Mouse (Mus musculus): Measurements from ENCODE around the gene Plppr1.

Plppr1 gene

DNA sequence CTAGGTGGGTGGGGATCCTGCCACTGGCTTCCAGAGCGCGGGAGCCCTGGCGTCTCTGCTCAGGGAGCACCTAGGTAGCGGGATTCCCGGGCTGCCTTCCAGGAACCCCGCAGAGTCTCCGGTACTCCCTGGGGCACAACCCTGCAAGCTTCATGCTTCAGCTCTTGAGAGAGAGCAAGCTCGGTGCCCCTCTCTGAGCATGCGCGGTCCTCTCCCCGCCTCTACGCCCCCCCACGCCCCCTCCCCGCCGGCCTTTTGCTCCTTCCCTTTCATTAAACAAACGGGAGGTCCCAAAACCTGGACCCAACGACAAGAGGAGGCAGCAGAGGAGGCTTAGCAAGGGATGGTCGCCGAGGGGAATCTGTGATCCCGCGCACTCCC, at the start of gene Plppr1:
Gene Plppr1 (plus strand): TSS at position 253 of the 381 bp plus-strand sequence.
- no peak for DNase-seq (ENCODE audit: low read depth in 2 of 2, low spot score in 2 of 2)

DNA sequence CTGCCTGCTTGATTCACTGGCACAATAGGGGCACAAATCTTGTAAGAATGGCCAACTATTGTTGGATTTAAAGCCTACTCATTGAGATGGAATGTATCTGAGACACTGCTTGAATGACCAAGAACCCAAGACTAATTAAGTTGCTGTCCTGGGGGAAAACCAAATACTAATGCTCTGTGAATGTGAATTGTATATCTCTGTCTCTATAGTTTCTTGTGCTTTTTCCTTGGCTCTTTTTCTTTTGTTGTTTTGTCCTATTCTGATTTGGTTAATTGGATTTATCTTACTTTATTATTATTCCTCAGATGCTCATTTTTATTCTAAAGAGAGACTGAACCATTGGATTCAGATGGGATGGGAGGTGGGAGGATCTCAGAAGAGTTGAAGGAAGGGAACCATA, 42.4 kb upstream of the Plppr1 start:
- no peak for DNase-seq (ENCODE audit: low read depth in 2 of 2, low spot score in 2 of 2)

DNA sequence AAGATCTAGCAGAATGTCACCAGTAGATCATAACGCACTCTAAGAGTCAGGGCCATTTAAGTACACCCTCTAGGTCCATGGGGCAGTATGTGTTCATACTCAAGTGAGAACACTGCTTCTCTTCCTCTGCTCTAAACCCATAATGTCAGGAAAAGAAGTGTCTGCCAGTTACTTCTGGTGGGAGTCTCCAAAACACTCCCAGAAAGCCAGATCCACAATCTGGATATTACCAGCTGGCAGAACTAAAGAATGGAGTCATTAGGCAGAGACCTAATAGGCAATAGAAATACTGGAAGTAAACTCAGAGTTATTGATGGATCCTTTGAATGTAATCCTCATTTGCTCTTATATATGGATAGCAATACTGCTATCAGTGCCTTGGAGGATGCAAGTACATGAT, 35.9 kb upstream of the Plppr1 start:
- no peak for DNase-seq (ENCODE audit: low read depth in 2 of 2, low spot score in 2 of 2)

DNA sequence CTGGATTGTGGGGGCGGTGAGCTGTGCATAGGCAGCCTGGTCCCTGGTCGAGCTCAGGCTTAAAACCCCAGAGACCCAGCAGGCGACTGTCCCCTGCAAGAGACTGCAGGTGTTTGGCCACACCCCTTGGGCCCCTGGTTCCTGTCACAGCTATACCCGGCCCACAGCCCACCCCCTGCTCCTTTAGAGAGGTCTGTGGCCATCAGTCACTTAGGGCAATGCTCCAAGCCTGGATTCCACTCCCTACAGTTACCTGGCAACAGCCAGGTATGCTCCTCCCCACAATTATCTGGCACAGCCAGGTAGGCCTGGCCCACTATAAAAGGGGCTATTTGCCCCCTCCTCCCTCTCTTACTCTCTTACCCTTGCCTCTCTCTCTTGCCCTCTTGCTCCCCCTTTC, 20.8 kb upstream of the Plppr1 start:
- DNase-seq (ENCODE audit: low read depth in 2 of 2, low spot score in 2 of 2), result no peak

DNA sequence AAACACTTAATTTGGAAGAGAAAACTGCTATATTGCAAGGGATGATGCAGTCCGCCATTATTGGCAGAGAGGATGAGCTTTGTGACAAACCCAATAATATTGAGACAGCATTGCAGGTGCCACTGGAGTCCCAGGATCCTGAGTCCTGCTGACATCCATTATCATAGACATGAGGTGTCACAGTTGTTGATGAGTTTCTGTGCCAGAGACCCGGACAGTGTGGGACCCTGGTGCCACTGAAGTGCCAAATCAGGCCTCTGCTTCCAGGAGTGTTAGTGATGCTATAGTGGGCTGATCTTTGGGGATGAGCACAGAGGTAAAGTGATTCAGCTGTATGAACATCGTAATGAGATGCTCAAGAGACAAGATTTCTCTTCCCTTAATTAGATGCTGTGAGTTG, 19.2 kb upstream of the Plppr1 start:
- no peak for DNase-seq (ENCODE audit: low read depth in 2 of 2, low spot score in 2 of 2)

DNA sequence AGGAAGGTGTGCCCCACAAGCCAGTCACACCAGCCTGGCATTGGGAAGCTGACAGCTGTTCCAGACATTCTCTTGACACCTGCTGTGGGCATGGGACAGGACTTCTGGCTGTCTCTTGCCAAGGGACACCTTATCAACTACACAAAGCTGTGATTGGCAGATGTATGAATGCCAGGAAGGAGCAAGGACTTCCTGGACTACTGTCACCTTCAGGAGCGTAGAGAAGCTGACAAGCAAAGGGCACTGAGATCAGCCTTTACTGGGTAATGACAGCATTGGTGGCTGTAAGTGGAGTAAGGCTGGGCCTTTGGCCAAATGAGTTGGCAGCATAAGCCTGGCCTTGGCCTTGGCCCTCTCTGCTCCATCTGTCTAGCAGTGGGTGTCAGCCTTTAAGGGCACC, 17.4 kb upstream of the Plppr1 start:
- DNase-seq (ENCODE audit: low read depth in 2 of 2, low spot score in 2 of 2), result no peak

DNA sequence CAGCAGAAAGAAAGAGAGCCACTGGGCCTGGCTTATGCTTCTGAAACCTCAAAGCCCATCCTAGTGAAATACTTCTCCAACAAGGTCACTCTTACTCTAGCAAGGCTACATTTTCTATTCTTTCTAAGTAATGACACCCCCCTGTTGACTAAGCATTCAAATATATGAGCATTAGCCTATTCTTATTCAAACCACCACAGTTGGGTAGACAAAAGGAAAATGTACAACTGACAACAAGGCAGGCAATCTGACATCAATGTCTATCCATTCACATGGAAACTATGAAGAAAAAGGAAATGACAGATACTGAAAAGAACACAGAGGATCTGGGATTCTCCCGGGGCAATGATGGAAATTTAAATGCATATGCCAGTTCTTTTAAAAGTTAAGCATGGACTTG, 8.4 kb upstream of the Plppr1 start:
- no peak for DNase-seq (ENCODE audit: low read depth in 2 of 2, low spot score in 2 of 2)

DNA sequence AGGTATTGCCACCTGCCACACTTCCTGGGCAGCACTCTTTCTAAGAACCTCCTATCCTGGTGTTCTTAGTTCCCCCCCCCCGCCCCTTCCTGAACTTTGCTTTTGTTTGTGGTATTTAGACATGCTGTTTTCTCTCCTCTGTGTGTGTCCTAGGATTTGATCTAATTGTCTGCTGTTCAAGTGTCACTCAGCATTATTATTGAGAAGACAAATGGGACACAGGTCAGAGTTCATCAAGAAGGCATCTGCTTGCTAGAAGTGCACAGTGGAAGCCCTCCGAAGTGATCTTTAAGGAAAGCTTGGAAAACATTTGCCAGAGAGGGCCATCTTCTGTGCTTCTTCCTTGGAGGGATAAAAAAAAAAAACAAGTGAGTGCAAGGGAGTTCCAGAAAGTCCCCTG, 1.2 kb upstream of the Plppr1 start:
- no peak for DNase-seq (ENCODE audit: low read depth in 2 of 2, low spot score in 2 of 2)

DNA sequence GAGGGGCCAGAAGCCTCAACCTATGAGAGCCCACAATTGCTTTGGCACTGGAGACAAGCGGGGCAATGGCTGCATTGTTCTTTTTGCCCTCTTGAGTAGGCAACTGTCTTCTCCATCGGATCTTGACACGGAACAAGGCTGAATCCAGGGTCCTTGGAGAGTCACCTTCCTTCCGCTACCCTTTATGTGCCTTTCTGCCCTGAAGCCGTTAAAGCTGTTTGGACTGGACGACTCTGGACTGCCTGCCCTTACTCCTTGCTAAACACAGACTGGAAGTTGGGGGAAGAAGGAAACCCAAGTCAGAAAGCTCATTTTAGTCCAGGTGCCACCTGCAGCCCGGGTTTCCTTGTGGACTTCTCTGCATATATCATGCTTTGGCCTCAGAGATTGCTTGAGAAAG, 516 bp upstream of the Plppr1 start:
- DNase-seq (ENCODE audit: low read depth in 2 of 2, low spot score in 2 of 2), result no peak

DNA sequence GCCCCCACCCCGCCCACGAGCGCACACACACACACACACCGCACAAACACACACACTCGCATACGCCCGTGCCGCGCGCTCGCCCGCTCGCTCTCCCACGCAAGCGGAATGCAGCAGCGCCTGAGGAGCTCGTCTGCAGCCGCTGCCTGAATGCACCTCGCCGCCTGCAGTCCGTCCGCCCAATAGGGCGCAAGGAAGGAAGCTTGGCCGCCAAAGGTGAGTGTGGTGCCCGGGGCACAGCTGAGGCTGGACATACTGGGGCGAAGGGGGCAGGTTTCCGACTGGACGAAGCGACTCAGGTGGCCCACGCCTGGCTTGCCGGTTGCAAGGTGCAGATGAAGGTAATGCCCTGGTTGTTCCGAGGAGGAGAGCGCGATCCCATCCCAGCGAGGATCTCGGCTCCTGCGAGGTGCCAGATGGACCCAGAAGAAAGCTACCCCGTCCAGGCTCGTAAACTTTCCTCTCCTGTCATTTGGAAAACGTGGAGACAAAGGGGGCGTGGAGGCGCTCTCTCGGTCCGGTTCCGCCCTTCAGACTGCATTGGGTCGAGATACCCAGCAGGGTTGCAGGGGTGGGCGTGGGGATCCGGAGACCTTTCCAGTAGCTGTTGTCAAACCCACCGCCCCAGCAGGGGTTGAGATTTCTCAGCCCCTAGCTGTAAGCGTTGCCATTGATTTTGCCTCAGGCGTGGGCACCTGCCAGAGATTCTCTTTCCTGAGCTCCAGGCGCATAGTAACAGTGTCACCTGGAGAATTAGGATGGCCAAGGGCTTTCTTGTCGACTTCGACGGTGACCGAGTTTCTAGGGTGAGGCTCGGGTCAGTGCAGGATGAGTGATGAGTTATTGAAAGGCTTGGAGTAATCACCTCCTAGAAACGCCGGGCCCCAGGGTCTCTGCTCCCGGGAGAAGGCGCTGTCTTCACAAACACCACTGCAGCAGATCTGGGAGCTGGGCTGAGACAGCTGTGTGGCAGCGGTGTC, 619 bp downstream of the Plppr1 start:
- DNase-seq (ENCODE audit: low read depth in 2 of 2, low spot score in 2 of 2), result no peak

DNA sequence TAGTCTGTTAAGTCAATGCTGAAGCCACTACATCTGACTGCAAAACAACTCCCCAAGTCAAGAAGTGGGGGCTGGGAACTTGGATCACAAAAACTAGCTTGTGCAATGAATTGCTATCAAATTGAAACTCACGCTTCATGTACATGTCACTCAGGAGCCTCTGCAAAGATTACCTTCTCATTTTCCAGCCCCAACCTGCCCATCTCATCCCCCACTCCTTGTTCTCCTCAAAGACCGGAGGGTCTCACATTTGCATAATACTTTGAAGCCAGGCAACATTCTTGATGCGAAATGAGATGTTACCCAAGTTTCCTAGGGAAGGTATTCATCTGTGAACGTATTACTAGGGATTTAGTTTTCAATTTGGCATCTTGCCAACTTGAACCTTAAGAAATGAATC, 10.4 kb downstream of the Plppr1 start:
- DNase-seq (ENCODE audit: low read depth in 2 of 2, low spot score in 2 of 2), result no peak

DNA sequence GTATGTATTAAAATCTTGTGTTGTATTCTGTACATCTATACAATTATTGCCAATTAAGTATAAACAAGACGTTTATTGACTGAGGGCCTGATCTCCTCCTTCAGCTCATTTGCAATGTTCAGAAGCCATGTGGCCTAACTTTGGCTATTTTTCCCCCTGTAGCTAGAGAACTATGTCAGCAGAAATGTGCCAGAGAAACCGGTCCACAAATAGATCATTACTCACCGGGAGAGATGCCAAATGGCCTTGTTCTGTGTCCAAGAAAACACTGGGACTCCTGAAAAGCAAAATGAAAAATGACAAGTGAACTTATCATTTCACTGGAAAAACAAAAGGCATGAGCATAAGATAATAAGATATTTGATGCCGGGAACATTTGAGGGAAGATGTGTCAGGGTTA, 13.8 kb downstream of the Plppr1 start:
- DNase-seq (ENCODE audit: low read depth in 2 of 2, low spot score in 2 of 2), result no peak

DNA sequence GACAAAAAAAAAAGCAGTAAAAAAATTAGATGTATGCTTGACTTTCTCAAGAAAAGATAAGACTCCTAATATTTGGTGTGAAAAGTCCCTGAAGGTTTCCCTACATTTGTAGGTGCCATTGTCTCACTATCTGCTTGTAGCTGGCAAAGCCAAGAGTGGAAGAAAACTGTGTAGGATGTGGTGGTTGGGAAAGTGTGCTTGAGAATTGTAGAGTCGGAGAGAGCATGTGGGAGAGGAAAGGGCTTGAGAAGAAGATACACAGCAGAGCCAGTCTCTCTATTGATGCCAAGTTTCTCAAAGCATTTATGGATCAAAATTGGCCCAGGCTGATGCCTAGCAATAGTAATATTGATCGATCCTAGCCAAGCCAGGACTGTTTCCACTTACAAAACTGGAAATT, 16.8 kb downstream of the Plppr1 start:
- DNase-seq (ENCODE audit: low read depth in 2 of 2, low spot score in 2 of 2), result no peak

DNA sequence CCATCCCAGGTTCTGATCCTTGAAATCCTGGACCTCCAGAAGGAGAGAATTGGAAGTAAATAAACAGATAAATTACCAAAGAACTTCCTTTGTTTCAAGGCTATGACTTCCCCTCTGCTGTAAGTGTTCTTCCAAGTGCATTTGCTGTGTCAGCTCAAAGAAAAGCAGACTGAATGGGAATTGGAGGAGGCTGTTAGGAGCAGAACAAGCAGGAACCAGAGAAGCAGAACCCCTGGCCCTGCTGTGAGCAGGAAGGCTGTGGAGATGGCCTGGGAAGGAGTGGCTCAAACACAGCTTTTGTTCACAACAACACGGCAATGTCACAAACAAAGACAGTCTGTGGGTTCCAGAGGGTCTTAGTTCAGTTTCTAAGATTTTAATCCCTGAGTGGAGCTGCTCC, 20.3 kb downstream of the Plppr1 start:
- DNase-seq (ENCODE audit: low read depth in 2 of 2, low spot score in 2 of 2), result no peak

DNA sequence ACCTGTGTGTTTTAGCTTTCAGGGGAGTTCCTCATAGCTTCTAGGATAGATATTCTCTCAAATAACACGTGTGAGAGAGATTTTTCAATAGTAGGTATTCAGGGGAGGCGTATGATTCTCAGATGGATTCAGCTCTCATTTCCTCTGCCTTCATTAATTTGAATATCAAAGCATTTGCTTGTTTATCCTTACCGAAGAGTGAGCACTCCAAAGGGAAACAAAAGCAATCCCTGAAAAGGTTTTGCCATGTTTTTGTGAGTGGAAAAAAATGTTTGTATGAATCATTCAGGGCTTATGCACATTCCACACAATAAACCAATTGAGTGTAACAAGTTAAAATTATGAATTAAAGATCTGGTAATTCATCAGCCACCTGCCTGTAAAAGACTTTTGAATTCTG, 29.1 kb downstream of the Plppr1 start:
- no peak for DNase-seq (ENCODE audit: low read depth in 2 of 2, low spot score in 2 of 2)

DNA sequence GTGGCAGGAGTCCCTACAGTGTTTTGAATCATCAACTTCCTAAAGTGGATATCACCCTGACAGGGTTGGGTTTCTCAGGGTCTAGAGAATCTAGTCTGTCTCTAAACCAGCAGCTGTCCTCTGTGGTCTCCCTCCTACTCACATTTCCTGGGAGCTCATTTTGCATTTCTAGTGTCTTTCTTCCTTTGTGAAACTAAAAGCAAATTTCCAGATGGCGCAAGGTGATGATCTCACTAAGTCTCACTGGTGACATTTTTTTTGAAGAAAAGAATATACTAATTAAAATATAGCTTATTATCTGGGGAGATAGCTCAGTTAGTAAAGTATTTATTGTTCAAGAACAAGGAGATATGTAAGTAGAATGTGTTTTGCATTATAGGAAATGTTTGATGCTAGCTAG, 31.4 kb downstream of the Plppr1 start:
- no peak for DNase-seq (ENCODE audit: low read depth in 2 of 2, low spot score in 2 of 2)

DNA sequence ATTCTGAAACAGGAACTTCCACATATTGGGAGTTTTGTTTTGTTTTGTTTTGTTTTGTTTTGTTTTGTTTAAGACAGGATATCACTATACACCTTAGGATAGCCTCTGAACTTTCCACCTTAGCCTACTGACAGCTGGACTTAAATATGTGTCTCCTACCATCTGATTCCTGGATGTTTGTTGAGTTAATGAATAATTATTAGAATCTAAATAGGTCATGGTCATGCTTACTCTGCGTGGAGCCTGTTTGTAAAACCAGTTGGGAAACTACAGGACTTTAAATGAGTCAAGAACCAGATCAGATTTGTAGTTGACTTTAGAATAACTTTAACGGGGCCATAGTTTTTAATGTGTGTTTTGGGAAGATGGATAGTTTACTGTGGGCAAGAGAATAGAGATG, 40.4 kb downstream of the Plppr1 start:
- DNase-seq (ENCODE audit: low read depth in 2 of 2, low spot score in 2 of 2), result no peak

DNA sequence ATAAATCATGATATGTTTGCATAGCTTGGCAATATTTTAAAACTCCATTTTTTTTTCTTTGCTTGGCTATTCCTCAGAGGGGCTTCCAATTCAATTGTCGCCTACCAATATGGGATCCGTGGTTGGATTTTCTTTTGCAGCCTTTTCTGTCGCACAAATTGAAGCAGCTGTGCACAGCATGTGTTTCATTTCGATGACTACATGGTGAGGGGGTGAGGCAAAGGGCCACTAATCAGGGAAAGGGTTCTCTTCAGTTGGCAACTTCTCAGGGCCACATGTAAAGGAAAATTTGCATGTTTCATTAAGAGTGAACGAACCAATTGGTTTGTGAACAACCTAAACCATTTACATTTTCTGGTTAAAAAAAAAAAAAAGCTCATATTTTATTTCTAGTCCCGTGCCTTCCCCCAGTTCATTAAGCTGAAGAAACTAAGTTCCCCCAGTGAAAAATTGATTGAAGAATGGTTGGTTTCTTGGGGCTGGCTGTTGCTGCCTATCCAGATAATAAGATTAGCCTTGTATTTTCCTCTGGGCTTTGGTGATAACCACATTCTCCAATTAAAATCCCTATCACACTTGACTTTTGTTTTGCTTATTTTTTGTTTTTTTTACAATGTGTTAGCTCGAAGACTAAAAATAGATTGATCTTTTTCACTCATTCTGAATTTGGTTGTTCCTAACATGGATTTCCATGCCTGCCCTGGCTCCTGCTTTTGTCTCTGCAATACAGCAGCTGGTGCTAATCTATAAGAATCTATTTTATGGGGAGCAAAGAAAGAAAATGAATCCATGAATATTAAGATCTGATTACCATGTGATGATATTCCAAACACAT, 43.1 kb downstream of the Plppr1 start:
- no peak for DNase-seq (ENCODE audit: low read depth in 2 of 2, low spot score in 2 of 2)

DNA sequence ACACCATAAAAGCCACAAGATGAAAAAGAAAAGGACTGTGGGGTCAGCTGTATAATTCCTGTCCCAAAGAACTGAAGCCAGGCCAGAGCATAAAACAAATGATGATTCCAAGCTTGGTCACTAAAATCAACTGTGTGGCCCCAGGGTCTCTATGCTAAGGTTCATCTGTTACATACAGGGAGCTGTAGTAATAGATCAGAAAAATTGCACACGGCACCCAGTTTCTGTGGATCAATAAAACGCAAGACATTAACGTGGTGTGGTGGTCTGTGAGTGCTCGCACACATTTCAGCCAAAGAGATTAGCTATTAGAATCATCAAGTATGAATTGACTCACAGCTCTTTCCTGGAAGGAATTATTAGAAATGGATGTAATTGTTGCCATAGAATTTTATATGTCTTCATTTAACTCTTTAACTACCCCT, 43.7 kb downstream of the Plppr1 start:
- DNase-seq (ENCODE audit: low read depth in 2 of 2, low spot score in 2 of 2), result no peak

DNA sequence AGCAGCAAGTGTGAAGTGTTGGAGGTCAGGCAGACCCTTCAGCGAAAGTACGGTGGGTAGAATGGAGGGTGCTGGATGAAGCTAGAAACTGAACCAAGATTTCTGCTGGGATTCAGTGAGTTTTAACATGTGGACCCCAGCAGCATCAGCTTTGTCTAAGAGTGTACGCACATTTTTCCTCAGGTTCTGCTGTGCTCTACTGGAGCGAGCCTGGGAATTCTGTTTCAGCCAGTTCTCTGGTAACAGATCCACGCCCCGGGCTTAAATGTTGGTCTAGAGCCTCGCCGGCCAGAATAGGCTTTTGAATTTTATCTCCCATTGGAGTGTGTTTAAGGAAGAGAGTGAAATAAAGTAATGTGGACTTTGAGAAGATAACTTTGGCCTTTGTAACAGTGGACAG, 45.8 kb downstream of the Plppr1 start:
- DNase-seq (ENCODE audit: low read depth in 2 of 2, low spot score in 2 of 2), result no peak

DNA sequence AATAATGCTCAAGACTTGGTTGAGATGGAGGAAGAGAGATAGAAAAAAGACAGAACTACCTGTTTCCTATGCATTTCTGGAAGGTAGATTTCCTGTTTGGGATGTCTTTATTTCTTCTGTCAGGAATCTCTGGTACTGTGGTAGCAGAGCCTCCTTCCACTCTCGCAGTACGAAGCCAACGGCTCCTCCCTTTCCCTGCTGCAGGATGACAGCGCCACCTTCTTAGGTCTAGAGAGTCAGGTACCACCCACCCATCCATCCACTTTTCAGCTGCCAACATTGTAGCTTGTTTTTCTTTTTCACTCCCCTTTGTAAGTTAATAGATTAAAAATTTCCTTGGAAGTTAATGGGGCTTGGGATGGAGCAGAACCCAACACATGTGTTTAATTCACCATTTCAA, 48.8 kb downstream of the Plppr1 start:
- DNase-seq (ENCODE audit: low read depth in 2 of 2, low spot score in 2 of 2), result no peak

DNA sequence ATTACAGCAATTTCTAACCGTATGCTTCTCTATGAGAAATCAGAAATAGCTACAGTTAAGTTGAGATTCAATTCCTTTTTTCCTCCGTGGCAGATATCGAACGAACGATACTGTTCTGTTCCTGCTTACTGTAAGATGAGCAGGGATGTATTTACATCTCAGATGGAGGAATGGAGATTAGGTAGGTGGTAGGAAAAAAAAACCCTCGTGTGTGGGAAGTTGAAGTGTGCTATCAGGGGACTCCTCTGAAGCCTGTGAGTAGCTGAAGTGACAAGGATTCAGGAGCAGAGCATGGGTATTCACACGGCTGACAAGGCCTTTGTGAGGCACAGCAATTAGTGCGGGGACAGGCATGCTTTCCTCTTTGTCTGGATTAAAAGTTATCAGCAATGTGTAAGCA, 49.3 kb downstream of the Plppr1 start:
- DNase-seq (ENCODE audit: low read depth in 2 of 2, low spot score in 2 of 2), result no peak
